ENCODE assay signal across 15 mouse cellular contexts in the genomic region with DNA sequence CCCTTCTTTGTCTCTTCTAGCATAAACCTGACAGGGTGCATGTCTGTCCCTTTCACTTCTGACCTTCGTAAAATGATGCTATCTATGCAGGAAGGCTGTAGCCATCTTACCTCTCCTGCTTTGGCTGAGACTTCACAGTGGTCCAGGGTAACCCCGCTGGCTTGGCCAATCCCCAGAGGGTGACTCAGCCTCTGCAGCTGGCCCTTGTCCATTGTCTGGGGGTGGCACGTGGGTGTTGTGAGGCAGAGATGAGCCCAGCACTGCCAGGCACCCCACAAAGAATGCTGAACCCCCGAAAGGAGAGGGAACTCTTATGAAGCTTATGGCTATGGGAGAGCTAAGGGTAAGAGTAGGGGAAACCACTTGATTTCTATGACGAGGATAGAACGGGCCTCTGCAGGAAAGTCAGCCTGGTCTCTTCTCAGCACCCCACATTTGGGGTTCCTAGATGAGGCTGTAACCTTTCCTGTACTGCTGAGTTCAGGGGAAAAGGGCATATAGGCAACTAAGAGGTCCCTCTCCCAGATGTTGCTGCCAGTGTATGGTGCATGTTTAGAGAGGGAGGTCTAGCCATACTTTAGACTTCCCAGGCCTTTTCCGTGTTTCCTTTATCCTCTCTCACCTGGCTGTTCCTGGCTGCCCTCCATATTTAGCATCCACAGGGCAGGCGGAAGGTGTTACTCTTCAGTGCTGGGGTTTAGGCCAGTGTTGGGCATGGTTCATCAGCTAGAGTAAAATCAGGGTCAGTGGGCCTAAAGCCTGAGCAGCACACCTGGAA. TPM values are rescaled to one million over a fixed set of nuclear protein-coding genes. Genes with fewer than 3 reads are reported as not detected.
DNase-seq lines count a peak whose midpoint lies in the region; ATAC-seq and TF ChIP-seq lines count a peak whose summit lies in the region.
"Had no signal": no experiment of that assay in that cellular context is flagged by ENCODE, and none has a peak within 500 bp of the region (broad histone marks: within the 10 kb centered on the region; RNA-seq: fewer than 3 reads in every experiment).

No protein-coding gene starts in this region.

- no peak for TF ChIP-seq EP300 in lung, postnatal 0 days (IDR thresholded peaks at IDR 0.05)

- peaks cover 65% of the 10 kb centered on the region for H3K4me1 ChIP-seq in heart, embryonic 10.5 days
- H3K4me1 ChIP-seq in lung, postnatal 0 days (ENCODE audit: insufficient read depth, low read depth, low read length), result peaks cover 20% of the 10 kb centered on the region; the same call in 1 of the 2 replicates
- peaks cover 29% of the 10 kb centered on the region; the same call in 1 of the 2 replicates for H3K4me1 ChIP-seq in kidney, embryonic 14.5 days (ENCODE audit: control insufficient read depth, insufficient read depth, low read length)
- H3K4me1 ChIP-seq in hindbrain, embryonic 11.5 days (replicated peaks; ENCODE audit: control insufficient read depth, insufficient read depth, low read length), result peaks cover 8% of the 10 kb centered on the region; the same call in 1 of the 2 replicates

- H3K27ac ChIP-seq in heart, embryonic 10.5 days, result no peak overlapping the region
- no peak overlapping the region for H3K27ac ChIP-seq in lung, postnatal 0 days (ENCODE audit: low read length)
- H3K27ac ChIP-seq in kidney, embryonic 14.5 days (ENCODE audit: low read depth, low read length), result no peak overlapping the region
- no peak overlapping the region for H3K27ac ChIP-seq in hindbrain, embryonic 11.5 days (ENCODE audit: low read depth, low read length)
- H3K27ac ChIP-seq: liver, embryonic 15.5 days had no signal

- WGBS in heart, embryonic 10.5 days, result 73% methylated on average over 8 of the region's 8 CpGs
- WGBS in lung, postnatal 0 days, result 76% methylated on average over 8 of the region's 8 CpGs
- WGBS in kidney, embryonic 14.5 days, result 81% methylated on average over 8 of the region's 8 CpGs
- WGBS in hindbrain, embryonic 11.5 days, result 85% methylated on average over 8 of the region's 8 CpGs

- no peak for ATAC-seq in lung, postnatal 0 days
- no peak for ATAC-seq in kidney, embryonic 14.5 days (ENCODE audit: low FRiP score, low TSS enrichment)
- ATAC-seq in hindbrain, embryonic 11.5 days (ENCODE audit: low FRiP score), result no peak
- ATAC-seq: intestine, embryonic 16.5 days had no signal

- DNase-seq in heart, adult 11 months, result peak; percentile 92
- DNase-seq in heart, embryonic 10.5 days (ENCODE audit: low spot score), result no peak
- no peak for DNase-seq in lung, postnatal 0 days (ENCODE audit: low spot score)
- DNase-seq in lung, adult 18-20 months, result no peak
- DNase-seq in cerebellum, adult 9-11 months, result peak; percentile 71
- DNase-seq in hindbrain, embryonic 11.5 days (ENCODE audit: low spot score), result no peak
- no peak for DNase-seq in urinary bladder, postnatal 14 days (ENCODE audit: low spot score)
- DNase-seq: retina, postnatal 1 day had no signal

- no peak overlapping the region for H3K4me3 ChIP-seq in heart, embryonic 10.5 days
- no peak overlapping the region for H3K4me3 ChIP-seq in lung, postnatal 0 days (ENCODE audit: low read depth, low read length)
- H3K4me3 ChIP-seq in kidney, embryonic 14.5 days (ENCODE audit: low read length), result no peak overlapping the region
- no peak overlapping the region for H3K4me3 ChIP-seq in hindbrain, embryonic 11.5 days (ENCODE audit: low read depth, low read length)
- H3K4me3 ChIP-seq: erythroblast, embryonic 14.5 days; liver, embryonic 15.5 days had no signal

- peak overlapping the region; percentile 41; the same call in 1 of the 2 replicates for H3K4me2 ChIP-seq in lung, postnatal 0 days (replicated peaks; ENCODE audit: low read depth, low read length)
- H3K4me2 ChIP-seq in kidney, embryonic 14.5 days (replicated peaks; ENCODE audit: low read depth, low read length), result no peak overlapping the region
- no peak overlapping the region for H3K4me2 ChIP-seq in hindbrain, embryonic 11.5 days (replicated peaks; ENCODE audit: low read depth, low read length)
- H3K4me2 ChIP-seq: liver, embryonic 15.5 days; midbrain, embryonic 11.5 days had no signal

- no peaks in the 10 kb centered on the region for H3K36me3 ChIP-seq in heart, embryonic 10.5 days
- no peaks in the 10 kb centered on the region for H3K36me3 ChIP-seq in lung, postnatal 0 days (ENCODE audit: insufficient read depth, low read length)
- H3K36me3 ChIP-seq in kidney, embryonic 14.5 days (ENCODE audit: control insufficient read depth, insufficient read depth, low read length), result no peaks in the 10 kb centered on the region
- H3K36me3 ChIP-seq in hindbrain, embryonic 11.5 days (ENCODE audit: control insufficient read depth, insufficient read depth, low read length), result no peaks in the 10 kb centered on the region
- H3K36me3 ChIP-seq: liver, embryonic 15.5 days had no signal

- peaks cover 18% of the 10 kb centered on the region; the same call in 1 of the 2 replicates for H3K27me3 ChIP-seq in heart, embryonic 10.5 days (ENCODE audit: insufficient read depth, poor library complexity, severe bottlenecking)
- no peaks in the 10 kb centered on the region for H3K27me3 ChIP-seq in lung, postnatal 0 days (replicated peaks; ENCODE audit: insufficient read depth, low read length)
- no peaks in the 10 kb centered on the region for H3K27me3 ChIP-seq in kidney, embryonic 14.5 days (ENCODE audit: control insufficient read depth, insufficient read depth, low read length)
- H3K27me3 ChIP-seq in hindbrain, embryonic 11.5 days (ENCODE audit: control insufficient read depth, insufficient read depth, low read length), result peaks cover 2% of the 10 kb centered on the region; the same call in 1 of the 2 replicates

- no peaks in the 10 kb centered on the region for H3K9me3 ChIP-seq in heart, embryonic 10.5 days
- H3K9me3 ChIP-seq in lung, postnatal 0 days (ENCODE audit: low read length), result no peaks in the 10 kb centered on the region
- H3K9me3 ChIP-seq in kidney, embryonic 14.5 days (ENCODE audit: control insufficient read depth, low read length), result no peaks in the 10 kb centered on the region
- H3K9me3 ChIP-seq in hindbrain, embryonic 11.5 days (ENCODE audit: control insufficient read depth, low read length), result no peaks in the 10 kb centered on the region
- H3K9me3 ChIP-seq: liver, embryonic 15.5 days had no signal

- no peak overlapping the region for H3K9ac ChIP-seq in lung, postnatal 0 days (replicated peaks; ENCODE audit: low read depth)
- no peak overlapping the region for H3K9ac ChIP-seq in kidney, embryonic 14.5 days (ENCODE audit: low read depth, low read length)
- H3K9ac ChIP-seq in hindbrain, embryonic 11.5 days (ENCODE audit: low read depth, low read length), result no peak overlapping the region
- H3K9ac ChIP-seq: liver, embryonic 15.5 days had no signal

- TF ChIP-seq CTCF in lung, postnatal 0 days (IDR thresholded peaks at IDR 0.05), result no peak

RNA-seq across cellular contexts. Expression of a gene that starts 9.8 kb away (rescaled TPM):
- polyA plus RNA-seq in heart, embryonic 10.5 days (2016; fragmentation: Nextera tagmentation; extraction: Ambion mirVana), result 29.7 and 38.1 TPM in 2 replicates
- polyA plus RNA-seq in lung, postnatal 0 days (2015; fragmentation: Nextera tagmentation; extraction: Ambion mirVana), result 9.4 and 13.3 TPM in 2 replicates
- 20.2 and 44.3 TPM in 2 replicates for polyA plus RNA-seq in kidney, embryonic 14.5 days (2014; fragmentation: Nextera tagmentation; extraction: Ambion mirVana)
- 63.2 and 77.0 TPM in 2 replicates for polyA plus RNA-seq in hindbrain, embryonic 11.5 days (2014; fragmentation: Nextera tagmentation; extraction: Ambion mirVana)

RNA-seq across cellular contexts. Expression of a gene that starts 13.4 kb away (rescaled TPM):
- polyA plus RNA-seq in heart, embryonic 10.5 days (2016; fragmentation: Nextera tagmentation; extraction: Ambion mirVana), result 11.2 and 14.3 TPM in 2 replicates
- polyA plus RNA-seq in lung, postnatal 0 days (2015; fragmentation: Nextera tagmentation; extraction: Ambion mirVana), result 366 and 392 TPM in 2 replicates
- polyA plus RNA-seq in kidney, embryonic 14.5 days (2014; fragmentation: Nextera tagmentation; extraction: Ambion mirVana), result 35.6 and 37.9 TPM in 2 replicates
- 9.0 and 11.6 TPM in 2 replicates for polyA plus RNA-seq in hindbrain, embryonic 11.5 days (2014; fragmentation: Nextera tagmentation; extraction: Ambion mirVana)

RNA-seq across cellular contexts. Expression of a gene that starts 15.7 kb away (rescaled TPM):
- not detected in 2 replicates for polyA plus RNA-seq in heart, embryonic 10.5 days (2016; fragmentation: Nextera tagmentation; extraction: Ambion mirVana)
- polyA plus RNA-seq in lung, postnatal 0 days (2015; fragmentation: Nextera tagmentation; extraction: Ambion mirVana), result not detected in 2 replicates
- polyA plus RNA-seq in kidney, embryonic 14.5 days (2014; fragmentation: Nextera tagmentation; extraction: Ambion mirVana), result not detected in 2 replicates
- polyA plus RNA-seq in hindbrain, embryonic 11.5 days (2014; fragmentation: Nextera tagmentation; extraction: Ambion mirVana), result not detected in 2 replicates
- polyA plus RNA-seq: erythroblast, embryonic 14.5 days; heart, embryonic 16.5 days; intestine, embryonic 16.5 days; liver, embryonic 15.5 days; midbrain, embryonic 11.5 days; thymus, postnatal 0 days had no signal

RNA-seq across cellular contexts. Expression of a gene that starts 34.8 kb away (rescaled TPM):
- polyA plus RNA-seq in heart, embryonic 10.5 days (2016; fragmentation: Nextera tagmentation; extraction: Ambion mirVana), result 0.15 and 0.21 TPM in 2 replicates
- 0.05 and 0.11 TPM in 2 replicates for polyA plus RNA-seq in lung, postnatal 0 days (2015; fragmentation: Nextera tagmentation; extraction: Ambion mirVana)
- 0.23 and 0.24 TPM in 2 replicates for polyA plus RNA-seq in kidney, embryonic 14.5 days (2014; fragmentation: Nextera tagmentation; extraction: Ambion mirVana)
- polyA plus RNA-seq in hindbrain, embryonic 11.5 days (2014; fragmentation: Nextera tagmentation; extraction: Ambion mirVana), result 0.14 and 0.39 TPM in 2 replicates
- polyA plus RNA-seq: erythroblast, embryonic 14.5 days; liver, embryonic 15.5 days had no signal

Comparison
In these comparisons a context has a peak if more than half of its experiments do, and no peak if none do; other contexts are left out.
1. DNase-seq: peak in heart, adult 11 months (single experiment) and cerebellum, adult 9-11 months (single experiment); none in heart, embryonic 10.5 days (single experiment), lung, postnatal 0 days (single experiment), lung, adult 18-20 months (0 of 2), hindbrain, embryonic 11.5 days (single experiment) and urinary bladder, postnatal 14 days (single experiment).